Mouse (Mus musculus) embryonic facial prominence, embryonic 14.5 days (tissue): Measurements from ENCODE around the gene Il12a. TPM values are rescaled to one million over a fixed set of nuclear protein-coding genes. Genes with fewer than 3 reads are reported as not detected.
"Not testable (repeated sequence)": the region's sequence is repeated elsewhere in the genome, so short reads cannot be mapped to it uniquely, and the experiment has no call there.

Experiments
- ATAC-seq: fragments of 200-750 bp; cut with Nextera tagmentation; 2 replicates; pipeline ENCODE4 v1.8.0; 2017; ENCODE audit warnings: low read depth, moderate number of reproducible peaks, moderate TSS enrichment
- DNase-seq: peaks from one replicate; pipeline ENCODE4 v3.0.0-alpha.2; 2015; ENCODE audit warnings: low spot score
- H3K27ac ChIP-seq: fragments of 300-500 bp; sonication (generic); replicated peaks from 2 replicates; pipeline ENCODE4 v1.5.1; 2014; ENCODE audit warnings: low read depth, mild to moderate bottlenecking, low read length, moderate library complexity
- H3K27me3 ChIP-seq: fragments of 300-500 bp; sonication (generic); replicated peaks from 2 replicates; pipeline ENCODE4 v1.6.1; 2014; ENCODE audit warnings: low read length; ENCODE audit not compliant: control insufficient read depth, insufficient read depth
- H3K36me3 ChIP-seq: fragments of 300-500 bp; sonication (generic); 2 replicates; pipeline ENCODE4 v1.6.1; 2014; ENCODE audit warnings: low read length, mixed read lengths; ENCODE audit not compliant: control insufficient read depth, insufficient read depth
- H3K4me1 ChIP-seq: fragments of 300-500 bp; sonication (generic); 2 replicates; pipeline ENCODE4 v1.6.1; 2014; ENCODE audit warnings: antibody characterized with exemption, low read length; ENCODE audit not compliant: control insufficient read depth, insufficient read depth
- H3K4me2 ChIP-seq: fragments of 300-500 bp; sonication (generic); 2 replicates; pipeline ENCODE4 v1.6.1; 2014; ENCODE audit warnings: low read depth, mild to moderate bottlenecking, low read length, moderate library complexity, mixed read lengths
- H3K4me3 ChIP-seq: fragments of 300-500 bp; sonication (generic); 2 replicates; pipeline ENCODE4 v1.5.1; 2014; ENCODE audit warnings: low read depth, mild to moderate bottlenecking, low read length
- H3K9ac ChIP-seq: fragments of 300-500 bp; sonication (generic); 2 replicates; pipeline ENCODE4 v1.6.1; 2014; ENCODE audit warnings: low read depth, mild to moderate bottlenecking, low read length, moderate library complexity, mixed read lengths
- H3K9me3 ChIP-seq: fragments of 300-500 bp; sonication (generic); 2 replicates; pipeline ENCODE4 v1.6.1; 2016; ENCODE audit warnings: low read length; ENCODE audit not compliant: control insufficient read depth
- WGBS: fragments of 180-500 bp; shearing (Covaris S2); extraction: QIAGEN DNeasy Blood & Tissue Kit; methylation state at CpG from one replicate; pipeline ENCODE4 v1.1.7; 2014; 5-methylcytosine and 5-hydroxymethylcytosine counted together
- polyA plus RNA-seq: library from polyadenylated mRNA; unstranded; fragments of >200 nt; fragmentation: Nextera tagmentation; extraction: Ambion mirVana; gene quantifications from 2 replicates; pipeline ENCODE4 v1.2.1, GENCODE M21; 2014

The Il12a gene
- polyA plus RNA-seq, 1 experiment from 2014 or later = 0.61 TPM

DNA sequence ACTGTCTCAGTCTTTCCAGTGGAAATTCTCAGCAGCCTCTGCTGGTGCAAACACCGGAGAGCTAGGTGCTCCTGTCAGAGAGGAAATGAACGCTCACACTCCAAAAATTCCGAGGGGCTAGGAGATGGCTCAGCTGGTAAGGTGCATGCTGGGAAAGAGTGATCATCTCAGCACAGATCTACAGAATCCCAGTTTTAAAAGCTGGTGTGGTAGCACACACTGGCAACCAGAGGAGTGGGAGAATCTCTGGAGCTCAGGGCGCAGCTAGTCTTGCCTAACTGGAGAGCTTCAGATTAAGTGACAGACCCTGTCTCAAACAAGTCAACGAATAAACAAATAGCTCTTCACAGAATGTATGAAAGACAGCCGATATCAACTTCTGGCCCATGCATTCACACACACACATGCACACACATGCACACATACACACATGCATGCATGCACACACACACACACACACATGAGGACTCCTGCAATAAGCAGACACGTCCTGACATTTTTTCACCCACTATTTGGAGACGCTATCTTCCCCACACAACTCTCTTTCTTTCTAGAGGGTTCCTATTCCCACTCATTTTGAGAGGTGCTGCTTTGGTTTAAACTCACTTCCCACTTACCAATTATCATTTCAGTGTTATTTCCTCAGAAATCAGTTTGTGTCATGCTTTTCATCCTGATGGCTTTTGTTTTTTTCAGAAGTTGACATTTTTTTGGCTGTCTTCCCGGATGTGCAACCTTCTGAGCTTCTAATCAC is 52.5 kb downstream of the Il12a start:
- no peak for ATAC-seq
- Histone ChIP-seq H3K27ac (no peak overlapping the region), H3K9me3 (no peaks in the 10 kb centered on the region), H3K9ac (no peak overlapping the region), H3K4me2 (no peak overlapping the region), H3K4me3 (no peak overlapping the region), H3K36me3 (no peaks in the 10 kb centered on the region), H3K4me1 (no peaks in the 10 kb centered on the region), H3K27me3 (no peaks in the 10 kb centered on the region)
- 73% methylated on average over 9 of the region's 9 CpGs for WGBS
- no peak for DNase-seq

DNA sequence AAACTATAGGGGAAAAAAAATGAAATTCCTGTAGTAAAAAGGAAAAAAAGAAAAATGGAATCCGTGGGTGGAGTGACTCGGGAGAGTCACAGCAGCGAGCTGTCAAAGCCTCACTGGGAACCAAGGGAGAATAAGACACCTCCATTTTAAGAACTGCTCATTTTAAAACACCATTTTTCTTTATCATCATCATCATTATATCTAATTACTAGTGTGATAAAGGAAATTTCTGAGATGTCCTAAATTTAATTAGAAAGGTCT is 53.0 kb downstream of the Il12a start:
- H3K9ac ChIP-seq = no peak overlapping the region
- whole genome bisulfite sequencing = 38% methylated on average over 3 of the region's 3 CpGs

DNA sequence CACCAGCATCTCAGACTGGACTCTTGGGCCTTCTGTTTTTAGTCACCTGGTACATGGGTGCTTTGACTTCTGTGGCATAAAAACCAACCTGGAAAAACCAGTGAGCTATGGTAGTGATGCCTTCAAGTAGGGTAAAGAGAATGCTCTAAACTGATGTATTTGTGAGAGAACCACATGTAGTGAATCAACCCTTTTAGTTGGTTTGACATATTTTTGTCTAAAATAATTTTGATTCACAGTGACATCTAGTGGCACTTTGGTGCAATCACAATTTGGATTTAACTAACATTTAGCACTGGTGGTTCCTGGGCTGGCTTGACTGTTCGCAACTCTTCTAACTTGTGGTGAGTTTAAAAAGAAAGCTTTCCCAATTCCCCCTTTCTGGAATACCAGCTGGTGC is 53.7 kb downstream of the Il12a start:
- DNase-seq (peak; percentile 55), ATAC-seq (no peak)
- Histone ChIP-seq H3K4me2 (no peak overlapping the region), H3K4me3 (no peak overlapping the region), H3K27ac (no peak overlapping the region), H3K36me3 (no peaks in the 10 kb centered on the region), H3K9ac (no peak overlapping the region), H3K9me3 (no peaks in the 10 kb centered on the region), H3K4me1 (no peaks in the 10 kb centered on the region), H3K27me3 (no peaks in the 10 kb centered on the region)
- 75% methylated on average over 1 of the region's 1 CpGs for WGBS

More for the DNA sequence above, 53.0 kb downstream of the Il12a start:
- H3K27me3 ChIP-seq = no peaks in the 10 kb centered on the region
- DNase-seq (no peak), ATAC-seq (no peak)
- H3K4me2 ChIP-seq = no peak overlapping the region
- no peaks in the 10 kb centered on the region for H3K4me1 ChIP-seq
- H3K27ac ChIP-seq = no peak overlapping the region
- no peaks in the 10 kb centered on the region for H3K36me3 ChIP-seq
- no peak overlapping the region for H3K4me3 ChIP-seq
- H3K9me3 ChIP-seq = no peaks in the 10 kb centered on the region

DNA sequence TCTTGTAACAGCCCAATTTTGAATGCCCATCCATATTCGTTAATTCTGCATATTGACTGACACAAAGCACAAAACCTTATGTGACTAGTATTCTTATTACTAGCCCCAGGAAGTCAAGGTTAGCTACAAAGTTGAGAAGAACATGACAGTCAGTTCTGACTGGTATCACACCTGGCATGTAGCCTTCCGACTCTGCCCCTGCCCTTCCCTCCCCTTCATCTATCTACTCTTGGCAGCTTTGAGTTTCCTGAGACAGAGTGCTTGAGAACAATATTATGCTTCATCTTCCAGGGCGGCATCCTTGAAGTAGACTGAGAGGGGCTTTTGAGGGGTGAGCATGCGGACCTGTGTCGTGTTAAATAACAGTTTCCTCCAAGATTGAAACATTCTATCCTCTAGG is 54.6 kb downstream of the Il12a start:
- Histone ChIP-seq H3K27me3 (no peaks in the 10 kb centered on the region), H3K4me1 (no peaks in the 10 kb centered on the region), H3K36me3 (no peaks in the 10 kb centered on the region), H3K27ac (no peak overlapping the region), H3K4me3 (no peak overlapping the region), H3K4me2 (no peak overlapping the region), H3K9ac (no peak overlapping the region), H3K9me3 (no peaks in the 10 kb centered on the region)
- DNase-seq (no peak), ATAC-seq (no peak)
- 89% methylated on average over 5 of the region's 5 CpGs for WGBS

DNA sequence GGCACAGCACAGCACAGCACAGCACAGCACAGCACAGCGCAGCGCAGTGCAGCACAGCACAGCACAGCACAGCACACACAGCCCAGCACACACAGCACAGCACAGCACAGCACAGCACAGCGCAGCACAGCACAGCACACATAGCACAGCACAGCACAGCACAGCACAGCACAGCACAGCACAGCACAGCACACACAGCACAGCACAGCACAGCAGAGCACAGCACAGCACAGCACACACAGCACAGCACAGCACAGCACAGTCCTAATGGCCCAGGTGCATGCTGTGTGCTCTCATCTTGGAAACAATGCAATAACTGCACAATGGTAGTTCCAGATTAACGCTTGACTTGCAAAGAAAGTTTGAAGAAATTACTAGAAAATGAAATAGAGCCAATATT is 55.8 kb downstream of the Il12a start:
- WGBS = 86% methylated on average over 4 of the region's 4 CpGs

More for the DNA sequence above, 55.8 kb downstream of the Il12a start:
- not testable (repeated sequence) for H3K4me3 ChIP-seq, ATAC-seq, H3K4me2 ChIP-seq, H3K9me3 ChIP-seq, H3K36me3 ChIP-seq, H3K4me1 ChIP-seq, H3K27ac ChIP-seq, DNase-seq, H3K27me3 ChIP-seq, H3K9ac ChIP-seq

Other genes with a start within 250 kb of the Il12a start
- 1.1 and 1.7 TPM in 2 replicates for gene 1110032F04Rik, start 178.9 kb downstream of the Il12a start, polyA plus RNA-seq